In the genomic region with DNA sequence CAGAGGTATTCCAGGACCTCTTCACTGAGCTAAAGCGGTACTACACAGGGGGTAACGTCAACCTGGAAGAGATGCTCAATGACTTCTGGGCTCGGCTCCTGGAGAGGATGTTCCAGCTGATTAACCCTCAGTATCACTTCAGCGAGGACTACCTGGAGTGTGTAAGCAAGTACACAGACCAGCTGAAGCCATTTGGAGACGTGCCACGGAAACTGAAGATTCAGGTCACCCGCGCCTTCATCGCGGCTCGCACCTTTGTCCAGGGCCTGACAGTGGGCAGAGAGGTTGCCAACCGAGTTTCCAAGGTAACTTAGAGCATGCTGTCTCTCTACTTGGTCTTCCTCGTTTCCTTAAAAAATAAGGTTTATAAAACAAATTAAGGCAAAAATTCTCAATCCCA, we compare ENCODE assay signal across 10 mouse cellular contexts.
"Had no signal": no experiment of that assay in that cellular context is flagged by ENCODE, and none has a peak within 500 bp of the region (broad histone marks: within the 10 kb centered on the region; RNA-seq: fewer than 3 reads in every experiment).

No protein-coding gene starts in this region.

- DNase-seq: kidney, adult 9 months; kidney, postnatal 14 days; lung, embryonic 14.5 days; lung, postnatal 10 days; lung, postnatal 4 days; midbrain, embryonic 14.5 days; right cerebral cortex, adult 18-20 months; right cerebral cortex, postnatal 25 days; thymus, adult 2 months; thymus, postnatal 25 days had no signal
